Mouse (Mus musculus): ENCODE data around the gene Pigl.

The Pigl gene

GRCm38 (mm10) chr11:62558152-62558551, 99.9 kb downstream of the Pigl start:
- DNase-seq (ENCODE audit: low spot score) = no peak

DNA sequence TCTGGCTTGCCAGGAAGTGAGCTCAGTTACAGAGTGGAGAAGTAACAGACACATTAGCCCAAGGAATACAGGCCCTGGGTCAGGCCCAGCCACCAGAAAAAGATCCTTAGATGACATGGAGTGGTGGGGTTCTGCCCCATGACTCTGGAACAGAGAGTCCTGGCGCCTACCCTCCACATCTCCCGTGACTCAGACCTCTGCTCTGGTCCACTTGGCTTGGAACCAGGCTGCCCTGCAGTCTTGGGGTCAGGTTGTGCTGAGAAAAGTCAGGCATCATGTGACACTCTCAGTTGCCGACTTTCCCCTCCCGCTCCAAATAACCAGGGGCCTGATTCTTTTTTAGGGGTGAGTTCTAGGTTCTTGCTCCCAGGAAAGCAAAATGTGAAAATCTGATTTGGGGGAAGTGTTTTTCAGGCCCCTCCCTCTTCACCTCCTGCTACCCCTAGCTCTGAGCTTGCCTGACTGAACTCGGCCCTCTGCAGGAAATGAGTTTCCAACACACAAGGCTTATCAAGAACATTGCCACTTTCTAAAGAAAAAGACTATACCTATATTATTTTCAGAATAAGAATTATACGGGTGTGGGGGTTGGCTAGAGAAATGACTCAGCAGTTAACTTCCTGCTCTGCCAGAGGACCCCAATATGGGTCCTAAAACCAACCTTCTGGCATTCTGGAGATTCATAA, 100.8 kb downstream of the Pigl start:
- DNase-seq (ENCODE audit: low spot score) = no peak

DNA sequence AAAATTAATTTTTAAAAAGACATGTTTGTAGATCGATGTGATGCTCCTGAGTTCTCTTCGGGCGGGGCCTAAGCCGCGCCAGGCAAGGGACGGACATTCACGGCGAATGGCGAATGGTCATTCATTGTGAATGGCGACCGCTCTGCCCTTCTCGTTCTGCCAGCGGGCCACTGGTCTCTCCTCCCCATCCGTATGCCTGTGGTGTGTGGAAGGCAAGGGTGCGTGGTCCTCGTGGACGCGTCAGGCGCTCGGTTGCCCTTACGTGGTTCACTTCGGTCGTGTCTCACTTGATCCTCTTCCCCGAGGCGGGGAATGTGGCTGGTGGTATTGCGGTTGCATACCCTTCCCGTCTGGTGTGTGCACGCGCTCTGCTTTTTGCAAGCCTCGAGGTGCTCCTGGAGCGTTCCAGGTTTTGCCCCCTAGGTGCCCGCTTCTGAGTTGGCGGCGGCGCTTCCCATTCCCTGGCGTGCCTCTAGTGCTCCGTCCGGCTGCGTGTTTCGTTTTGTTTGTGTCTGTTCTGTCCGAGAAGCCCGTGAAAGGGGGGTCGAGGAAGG, 102.3 kb downstream of the Pigl start:
- no peak for DNase-seq (ENCODE audit: low spot score)

DNA sequence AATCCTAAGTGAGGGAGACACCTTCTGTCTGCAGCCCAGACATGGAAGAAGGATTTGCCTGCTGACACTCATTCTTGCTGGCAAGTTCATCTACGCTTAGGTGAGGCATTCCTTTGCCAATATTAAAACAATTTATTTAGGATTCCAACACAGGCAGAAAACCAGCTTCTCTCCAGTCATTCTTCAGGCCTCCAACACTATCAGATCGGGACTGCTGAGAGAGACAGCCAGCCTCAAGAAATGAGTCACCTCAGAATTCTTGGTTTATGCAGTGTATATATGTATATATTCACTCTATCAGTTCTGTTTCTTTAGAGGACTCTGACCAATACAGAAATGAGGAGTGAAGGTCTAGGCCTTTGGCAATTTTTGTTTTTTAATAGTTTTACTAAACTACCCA, 105.3 kb downstream of the Pigl start:
- DNase-seq (ENCODE audit: low spot score) = no peak
